Mouse (Mus musculus): Measurements from ENCODE around the gene Coq4.

The Coq4 gene

DNA sequence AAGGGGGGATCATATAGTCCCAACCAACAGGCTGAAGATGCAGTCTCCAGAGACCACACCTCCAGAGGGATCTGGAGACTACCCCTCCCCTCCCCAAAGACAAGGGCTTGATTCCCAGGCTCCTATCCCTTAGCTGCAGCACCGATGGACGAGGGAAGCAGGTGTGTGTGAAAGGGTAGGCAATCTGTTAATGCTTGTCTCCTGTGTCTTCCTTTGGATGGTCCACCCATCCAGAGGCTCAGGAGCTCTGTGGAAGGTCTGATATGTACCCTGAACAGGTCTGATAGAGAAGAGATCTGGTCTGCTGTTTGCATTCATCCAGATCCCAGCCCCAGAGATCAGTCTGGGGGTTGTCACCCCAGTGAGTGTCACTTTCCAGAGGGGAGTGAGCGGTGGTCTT, 59.6 kb downstream of the Coq4 start:
- no peak for DNase-seq

Data from kidney, postnatal 14 days (tissue).